Mouse (Mus musculus) spleen, postnatal 0 days (tissue): Measurements from ENCODE around the gene Vmn1r76. TPM values are rescaled to one million over a fixed set of nuclear protein-coding genes. Genes with fewer than 3 reads are reported as not detected.

Experiments
- polyA plus RNA-seq: library from polyadenylated mRNA; unstranded; fragments of >200 nt; fragmentation: Nextera tagmentation; extraction: Ambion mirVana; gene quantifications from 2 replicates; pipeline ENCODE4 v1.2.1, GENCODE M21; 2015

Gene Vmn1r76
- not detected in 2 replicates for polyA plus RNA-seq

GRCm38 (mm10) chr7:11938113-11938512, at the start of gene Vmn1r76:
Gene Vmn1r76 (minus strand): TSS chr7:11938213.

DNA sequence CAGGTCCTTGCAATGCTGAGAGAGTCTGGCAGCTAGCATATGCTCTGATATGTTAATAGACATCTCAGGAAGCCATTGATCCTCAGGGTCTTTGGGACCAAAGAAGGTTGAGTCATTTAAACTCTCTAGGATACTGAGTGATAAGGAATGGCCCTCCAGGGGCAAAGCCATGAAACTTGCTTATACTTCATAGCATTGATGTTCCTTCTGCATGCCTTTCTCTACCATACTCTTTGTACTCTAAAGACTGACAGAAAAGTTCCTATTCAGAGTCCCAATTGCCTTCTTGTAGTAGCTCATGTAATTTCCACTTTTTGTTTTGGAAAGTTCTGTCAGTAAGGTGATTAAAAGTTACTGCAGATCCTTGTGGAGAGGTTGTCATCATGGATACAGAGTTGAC, 63.7 kb downstream of the Vmn1r76 start, which contains the start of gene Vmn1r75:
Vmn1r75 (plus strand) TSS at position 301 of the 400 bp plus-strand sequence.

Other genes with a start within 250 kb of the Vmn1r76 start
- gene Vmn1r73, start 207.9 kb downstream of the Vmn1r76 start, polyA plus RNA-seq, result not detected in 2 replicates
- gene Vmn1r74, start 104.2 kb downstream of the Vmn1r76 start, polyA plus RNA-seq, result not detected in 2 replicates
- not detected in 2 replicates for gene Vmn1r75, start 63.6 kb downstream of the Vmn1r76 start, polyA plus RNA-seq
- gene Vmn1r77, start 98.5 kb upstream of the Vmn1r76 start, polyA plus RNA-seq, result not detected in 2 replicates
- gene Vmn1r78, start 212.0 kb upstream of the Vmn1r76 start, polyA plus RNA-seq, result not detected in 2 replicates
- gene Vmn1r79, start 233.1 kb upstream of the Vmn1r76 start, polyA plus RNA-seq, result not detected in 2 replicates